Mouse (Mus musculus) megakaryocyte progenitor cell, adult 5-6 weeks (primary cell): Measurements from ENCODE around the gene Tmem235. TPM values are rescaled to one million over a fixed set of nuclear protein-coding genes. Genes with fewer than 3 reads are reported as not detected.

ENCODE experiments used
- ATAC-seq: replicated peaks from 2 replicates; pipeline ENCODE4 v1.8.0; 2016; ENCODE audit warnings: mild to moderate bottlenecking, moderate TSS enrichment, inconsistent platforms; ENCODE audit not compliant: poor library complexity
- total RNA-seq, 2 experiments: library from RNA; stranded (forward) in 1 of 2; stranded (reverse) in 1 of 2; fragments of 157-497, 149-512 nt in 1 of 2; fragments of 200-1000 nt in 1 of 2; gene quantifications; 2 replicates each; pipeline versions ENCODE4 v1.2.3 to v1.2.4; 2015 to 2017

Tmem235 gene
- total RNA-seq, 2 experiments from 2014 or later = not detected

DNA sequence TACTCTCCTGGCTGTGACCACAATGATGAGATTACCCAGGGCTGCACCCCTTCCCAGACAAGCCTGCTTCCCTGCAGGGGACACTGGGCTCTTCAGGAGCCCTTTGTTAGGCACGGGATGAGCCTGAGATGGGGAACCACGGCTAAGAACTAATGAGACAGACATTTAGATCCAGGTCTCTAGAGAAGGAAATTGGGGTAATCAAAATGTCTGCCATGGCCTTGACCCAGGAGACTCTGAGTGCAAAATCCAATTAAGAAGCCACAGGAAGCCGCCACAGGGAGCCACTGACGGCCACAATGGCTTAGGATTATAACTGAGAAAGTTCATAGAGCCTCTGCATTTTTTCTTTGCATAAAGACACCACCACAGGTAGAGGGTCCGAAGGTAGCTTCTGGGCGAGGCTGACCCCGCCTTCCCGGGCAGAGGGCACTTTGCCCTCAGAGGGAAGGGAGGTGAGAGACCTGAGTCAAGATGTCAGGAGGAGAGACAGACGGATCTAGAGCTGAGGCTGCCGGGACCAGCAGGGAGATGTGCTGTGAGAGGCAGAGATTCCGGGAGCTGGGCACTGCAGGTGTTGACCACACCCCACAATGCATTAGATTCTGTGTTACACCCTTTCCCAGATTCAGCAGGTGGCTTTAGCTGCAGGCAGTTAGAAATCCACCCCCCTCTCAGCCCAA is 2.8 kb downstream of the Tmem235 start:
- no peak for ATAC-seq

DNA sequence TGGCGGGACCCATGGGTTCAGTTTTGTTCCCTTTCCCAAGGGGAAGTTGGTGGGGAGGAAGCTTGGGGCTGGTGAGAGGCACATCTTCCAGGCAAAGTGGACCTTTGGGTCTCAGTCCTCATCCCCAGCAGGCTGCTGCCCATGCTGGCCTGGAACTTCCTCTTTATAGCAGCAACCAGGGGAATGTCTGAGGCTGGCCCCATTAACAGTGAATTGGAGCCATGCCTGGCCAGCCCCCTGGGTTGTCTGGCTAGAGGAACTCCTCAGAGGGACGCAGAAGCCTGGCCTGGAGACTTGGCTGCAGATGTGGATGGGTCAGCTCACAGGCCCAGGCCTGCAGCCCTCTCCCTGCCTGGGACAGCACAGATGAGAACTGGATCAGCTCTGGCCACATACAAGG is 4.3 kb downstream of the Tmem235 start:
- ATAC-seq = 0 out of 2 replicates have a peak, but pooled peaks have one; percentile 27

DNA sequence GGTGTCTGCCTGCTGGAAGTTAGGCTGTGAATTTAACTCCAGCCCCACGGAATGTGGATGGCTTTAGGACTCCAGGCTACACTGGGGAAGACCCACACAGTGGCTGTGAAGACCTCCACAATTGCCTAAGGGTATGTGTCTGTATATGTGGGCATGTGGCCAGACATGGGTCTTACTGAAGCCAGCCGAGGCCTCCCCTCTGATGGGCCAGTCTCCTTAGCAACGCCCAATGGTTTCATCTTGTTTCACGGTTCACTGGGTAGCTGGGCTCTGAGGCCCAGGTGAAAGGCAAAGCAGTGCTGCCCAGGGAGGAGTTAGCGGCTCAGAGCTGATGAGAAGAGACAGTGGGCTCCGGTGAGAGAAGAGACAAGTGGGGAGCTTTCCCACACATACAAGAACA is 5.4 kb downstream of the Tmem235 start:
- ATAC-seq = no peak

DNA sequence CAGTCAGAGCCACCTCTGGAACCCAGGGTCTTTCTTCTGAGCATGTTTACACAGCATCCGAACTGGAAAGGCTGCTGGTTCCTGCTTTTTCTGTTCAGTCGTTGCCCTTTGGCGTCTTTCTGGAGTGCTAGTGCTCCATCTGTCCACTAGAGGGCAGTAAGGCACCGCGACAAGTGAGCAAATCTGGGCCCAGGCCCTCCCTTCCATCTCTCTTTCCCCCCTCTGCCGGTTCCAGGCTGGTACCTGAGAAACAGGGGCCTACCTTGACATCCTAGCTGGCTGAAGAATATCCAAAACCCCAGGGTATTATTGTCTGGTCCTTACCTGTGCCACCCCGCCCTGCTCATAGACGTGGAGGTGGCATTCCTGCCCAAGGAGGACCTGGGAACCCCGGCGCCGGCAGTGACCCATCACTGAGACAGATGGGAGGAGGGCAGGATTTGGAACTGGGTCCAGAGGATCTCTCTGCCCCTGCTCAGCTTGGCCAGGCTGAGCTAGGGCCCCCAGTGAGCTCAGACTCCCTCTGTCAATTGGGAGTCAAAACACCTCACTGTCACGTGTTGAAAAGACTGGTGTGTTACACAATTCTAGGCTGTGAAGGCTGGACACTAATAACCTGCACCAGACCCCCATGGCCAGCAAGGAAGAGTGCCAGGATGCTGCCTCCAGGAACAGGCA is 10.3 kb downstream of the Tmem235 start:
- ATAC-seq = peak; percentile 82

DNA sequence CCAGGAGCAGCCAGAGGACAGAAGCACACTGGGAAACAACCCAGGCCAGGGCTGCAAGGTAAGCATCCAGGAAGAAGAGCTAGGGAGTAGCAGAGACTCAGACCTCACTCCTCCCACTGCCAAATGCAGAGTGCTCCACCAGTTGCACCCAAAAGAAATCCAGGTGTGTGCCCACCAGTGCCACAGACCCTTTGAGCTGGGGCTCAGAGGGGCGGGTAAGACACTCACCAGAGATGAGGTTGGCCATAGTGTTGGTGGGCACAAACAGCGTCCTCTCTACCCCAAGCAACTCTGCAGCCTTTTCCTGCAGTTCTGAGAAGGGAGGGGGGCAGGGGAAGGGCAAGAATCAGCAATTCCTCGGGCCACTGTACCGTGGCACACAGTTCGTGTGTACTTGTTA is 10.8 kb downstream of the Tmem235 start:
- ATAC-seq = no peak

DNA sequence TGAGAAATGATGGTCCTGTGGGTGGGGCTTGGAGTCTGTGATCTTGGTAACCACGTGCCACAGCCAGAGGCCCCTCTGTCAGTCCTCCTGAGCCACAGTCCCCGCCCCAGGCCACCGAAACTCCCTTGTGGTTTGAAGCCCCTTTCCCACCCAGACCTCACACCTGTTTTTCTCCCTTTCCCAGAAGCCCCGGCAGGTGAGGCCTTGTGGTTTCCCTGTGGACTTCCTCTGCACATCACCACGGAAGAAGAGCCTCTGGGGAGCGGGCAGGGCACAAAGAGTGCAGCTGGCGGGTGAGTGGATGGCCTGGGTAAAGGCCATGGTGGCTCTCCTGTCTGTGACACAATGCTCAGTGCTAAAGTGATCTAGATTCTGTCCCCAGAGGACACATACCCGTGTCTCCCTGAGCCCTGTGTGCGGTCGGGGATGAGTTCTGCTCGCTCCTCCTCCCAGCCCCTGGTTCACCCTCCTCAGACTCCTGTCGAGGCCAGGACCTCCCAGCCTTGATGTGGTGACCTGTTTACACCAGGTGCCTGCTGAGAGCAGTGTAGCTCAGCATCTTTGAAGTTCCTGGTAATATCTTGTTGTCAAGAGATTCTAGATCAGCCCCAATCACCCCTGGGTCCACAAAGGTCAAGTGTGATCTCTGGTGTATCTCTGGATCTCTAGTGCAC is 11.5 kb downstream of the Tmem235 start:
- ATAC-seq = no peak

DNA sequence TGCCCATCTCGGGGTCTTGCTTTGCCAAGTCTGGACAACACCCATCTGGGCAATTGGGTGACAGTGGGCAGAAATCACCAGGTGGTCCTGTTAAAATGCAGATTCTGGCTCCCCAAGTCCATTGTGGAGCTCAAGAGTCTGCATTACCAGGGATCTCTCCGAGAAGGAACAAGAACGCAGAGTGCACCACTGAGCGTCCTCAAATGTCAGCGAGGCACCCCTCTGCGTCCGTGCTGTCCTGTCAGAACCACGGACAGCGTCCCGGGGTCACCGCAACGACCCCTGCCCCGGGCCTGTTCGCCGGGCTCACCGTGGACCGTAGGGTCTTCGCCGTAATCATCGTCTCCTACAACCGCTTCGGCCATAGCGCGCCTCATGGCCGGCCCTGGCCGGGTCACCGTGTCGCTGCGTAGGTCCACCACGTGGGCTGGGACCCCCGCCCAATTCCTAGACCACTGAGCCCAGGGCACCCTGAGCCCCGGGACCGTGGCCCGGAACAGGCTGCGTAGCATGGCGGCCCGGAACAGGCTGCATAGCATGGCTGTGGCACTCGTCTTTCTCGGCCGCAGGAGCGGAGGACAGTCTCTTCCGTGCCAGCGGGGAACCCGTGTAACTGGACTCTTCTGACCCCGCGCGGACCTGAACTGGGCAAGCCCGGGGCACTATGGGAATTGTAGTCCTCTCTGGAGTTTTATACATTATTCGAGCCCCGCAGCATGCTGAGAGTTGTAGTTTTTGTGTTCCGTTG is 12.5 kb downstream of the Tmem235 start, which contains the start of gene Tha1:
Tha1 (minus strand) TSS at position 621 of the 748 bp plus-strand sequence.
- ATAC-seq = peak; percentile 30

DNA sequence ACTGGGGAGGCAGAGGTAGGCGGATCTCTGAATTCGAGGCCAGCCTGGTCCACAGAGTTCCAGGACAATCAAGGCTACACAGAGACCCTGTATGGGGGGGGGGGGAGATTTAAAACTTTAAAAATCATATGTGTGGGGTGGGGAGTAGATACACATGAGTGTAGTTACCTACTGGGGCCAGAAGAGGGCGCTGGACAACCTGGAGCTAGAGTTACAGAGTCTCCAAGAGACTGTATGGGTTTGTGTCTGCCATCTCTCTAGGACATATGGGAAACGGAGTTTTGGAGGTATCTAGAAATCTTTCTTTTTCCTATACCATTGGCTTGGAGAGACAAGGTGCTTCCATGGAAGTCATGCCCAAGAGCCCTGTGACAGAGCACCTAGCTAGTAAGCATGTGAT is 13.9 kb downstream of the Tmem235 start:
- no peak for ATAC-seq

DNA sequence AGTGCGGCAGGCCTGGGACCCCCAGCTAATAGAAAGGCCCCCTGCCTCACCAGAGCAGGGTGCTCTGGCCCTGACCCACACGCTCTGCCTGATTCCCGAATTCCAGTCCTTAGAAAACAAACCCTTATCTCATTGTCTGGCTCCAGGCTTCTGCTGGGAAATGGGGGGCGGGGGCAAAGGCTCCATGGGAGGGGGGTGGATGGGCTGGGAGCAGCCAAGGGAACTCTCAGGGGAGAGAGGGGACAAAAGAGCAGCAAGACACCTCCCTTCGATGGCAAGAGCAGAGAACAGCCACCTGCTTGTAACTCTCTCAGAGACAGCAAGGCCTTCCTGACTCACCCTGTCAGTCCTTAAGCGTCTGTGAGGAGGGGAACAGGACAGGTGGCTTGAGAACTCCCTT is 15.1 kb downstream of the Tmem235 start:
- no peak for ATAC-seq

DNA sequence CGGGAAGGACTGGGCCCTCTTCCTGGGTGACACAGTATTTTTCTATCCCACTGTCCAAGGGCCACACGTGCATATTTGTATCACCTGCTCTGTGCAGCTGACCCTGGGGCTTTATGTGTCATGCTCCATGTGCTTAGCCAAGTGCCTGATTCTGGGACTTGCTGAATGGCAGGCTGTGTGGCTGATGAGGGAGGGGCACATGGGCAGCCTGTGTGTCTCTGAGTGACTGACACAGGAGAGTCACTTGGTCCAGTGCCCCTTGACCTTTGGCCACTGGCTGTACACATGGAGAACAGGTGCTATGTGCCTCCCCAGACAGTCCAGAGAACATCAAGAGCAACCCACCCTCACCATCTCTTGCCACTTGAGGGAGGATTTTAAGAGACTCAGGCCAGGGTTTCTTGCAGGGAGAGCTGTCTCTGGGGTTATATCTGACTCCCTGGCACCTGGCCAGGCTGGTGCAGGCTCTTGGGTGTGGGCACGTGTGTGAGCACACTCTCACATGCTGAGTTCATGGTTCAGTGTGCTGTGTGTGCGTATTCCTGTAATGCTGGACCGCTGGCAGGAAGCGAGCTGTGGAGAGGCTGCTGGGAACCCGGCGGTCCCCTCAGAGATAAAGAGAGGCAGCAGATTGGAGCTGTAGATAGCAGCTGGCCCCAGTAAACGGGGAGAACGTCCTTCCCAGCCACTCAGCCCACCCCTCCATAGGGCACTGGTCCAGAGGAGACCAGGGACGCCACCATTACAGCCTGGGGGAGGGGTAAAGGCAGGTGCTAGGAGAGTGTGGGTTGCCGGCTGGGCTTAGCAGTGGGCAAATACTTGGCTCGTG is 17.6 kb downstream of the Tmem235 start:
- peak; percentile 66 for ATAC-seq

DNA sequence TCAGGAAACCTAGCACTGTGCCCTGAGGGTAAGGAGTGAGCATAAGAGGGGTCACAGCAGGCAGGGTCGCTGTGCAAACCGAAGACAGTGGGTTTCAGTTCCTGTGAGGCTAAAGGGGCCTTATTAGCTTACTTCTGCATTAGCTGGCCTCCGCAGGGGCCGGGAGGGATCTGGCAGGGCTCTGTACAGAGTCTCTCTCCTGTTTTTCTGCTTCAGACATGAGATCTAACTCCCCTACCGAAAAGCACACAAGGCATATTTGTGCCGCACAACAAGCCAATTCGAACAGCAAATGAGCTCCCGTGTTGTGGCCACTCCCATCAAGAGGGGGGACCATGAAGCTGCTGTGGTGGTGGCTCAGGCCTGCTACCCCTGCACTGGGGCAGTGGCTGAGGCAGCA is 18.3 kb downstream of the Tmem235 start:
- no peak; the same call in 1 of the 2 replicates for ATAC-seq

DNA sequence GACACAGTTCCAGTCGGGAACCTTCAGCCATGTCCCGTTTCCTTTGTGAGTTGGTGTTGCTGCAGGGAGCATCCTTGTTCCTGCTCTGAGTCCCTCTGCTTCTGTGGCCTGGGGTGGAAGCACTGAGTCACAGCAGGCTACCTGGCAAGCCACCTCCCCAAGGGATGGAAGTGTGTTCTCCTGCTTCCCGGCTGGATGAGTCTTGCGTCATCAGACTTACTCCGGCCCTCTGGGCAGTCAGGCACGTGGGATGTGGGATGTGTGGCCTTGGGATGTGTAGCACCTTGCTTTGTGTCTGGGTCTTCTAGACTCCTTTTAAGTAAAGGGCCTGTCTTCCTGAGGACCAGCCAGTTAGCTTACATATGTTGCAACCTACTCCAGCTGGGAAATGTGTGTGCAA is 19.1 kb downstream of the Tmem235 start:
- ATAC-seq = no peak

DNA sequence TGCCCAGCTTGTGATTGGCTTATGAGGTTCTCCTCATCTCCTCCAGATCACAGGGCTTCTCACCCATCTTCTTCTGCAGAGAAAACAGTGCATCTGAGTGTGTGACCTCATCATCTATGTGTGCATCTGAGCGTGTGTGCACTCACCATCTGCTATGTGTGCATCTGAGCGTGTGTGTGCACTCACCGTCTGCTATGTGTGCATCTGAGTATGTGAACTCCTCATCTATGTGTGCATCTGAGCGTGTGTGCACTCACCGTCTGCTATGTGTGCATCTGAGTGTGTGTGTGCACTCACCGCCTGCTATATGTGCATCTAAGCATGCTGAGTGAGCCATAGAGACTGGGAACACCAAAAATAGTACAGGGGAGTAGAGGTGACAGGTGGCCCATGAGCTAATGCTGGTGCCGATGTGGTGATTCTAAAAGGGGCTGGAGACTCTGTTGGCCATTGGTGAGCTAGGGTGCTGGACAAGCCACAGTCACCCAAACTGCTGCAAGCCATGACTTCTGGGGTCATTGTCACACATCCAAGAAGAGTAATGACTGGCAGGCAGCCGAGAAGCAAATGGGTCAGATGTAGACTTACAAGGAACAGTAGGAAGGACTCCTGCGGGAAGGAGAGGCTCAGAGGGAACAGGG is 19.9 kb downstream of the Tmem235 start:
- no peak for ATAC-seq

DNA sequence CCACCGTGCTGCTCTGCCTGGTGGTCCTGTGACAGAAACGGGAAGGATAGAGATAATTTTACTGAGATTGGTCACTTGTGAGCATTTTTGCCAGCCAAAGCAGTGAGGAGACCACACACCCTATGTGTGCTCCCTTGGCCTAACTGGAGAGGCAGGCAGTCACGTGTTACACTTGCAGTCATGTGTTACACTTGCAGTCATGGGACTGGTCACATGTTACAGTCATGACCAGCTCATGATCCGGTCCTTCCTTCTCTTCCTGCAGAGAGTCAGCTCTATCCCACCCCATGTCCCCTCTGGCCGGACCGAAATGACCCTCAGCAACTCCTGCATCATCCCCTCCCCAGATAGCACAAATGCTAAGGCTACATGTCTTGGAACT is 20.4 kb downstream of the Tmem235 start:
- no peak for ATAC-seq

DNA sequence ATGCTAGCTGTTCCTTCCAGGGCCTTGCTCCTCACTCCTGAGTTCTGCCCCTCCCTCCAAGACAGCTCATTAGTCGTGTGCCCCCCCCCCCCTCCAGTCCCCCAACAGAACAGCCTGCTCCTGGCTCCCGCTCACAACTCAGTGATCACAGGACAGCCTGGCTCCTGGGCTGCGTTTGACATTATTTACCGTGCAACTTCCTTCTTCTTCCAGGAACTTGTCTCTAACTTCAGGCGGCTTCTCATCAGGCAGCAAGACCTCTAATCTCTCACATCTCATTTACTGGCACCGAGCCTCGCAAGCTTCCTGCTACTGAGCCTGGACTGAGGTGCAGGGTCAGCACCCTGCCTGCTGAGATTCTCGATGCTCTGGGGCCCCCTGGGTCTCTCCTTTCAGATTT is 21.2 kb downstream of the Tmem235 start:
- peak; percentile 40 for ATAC-seq

DNA sequence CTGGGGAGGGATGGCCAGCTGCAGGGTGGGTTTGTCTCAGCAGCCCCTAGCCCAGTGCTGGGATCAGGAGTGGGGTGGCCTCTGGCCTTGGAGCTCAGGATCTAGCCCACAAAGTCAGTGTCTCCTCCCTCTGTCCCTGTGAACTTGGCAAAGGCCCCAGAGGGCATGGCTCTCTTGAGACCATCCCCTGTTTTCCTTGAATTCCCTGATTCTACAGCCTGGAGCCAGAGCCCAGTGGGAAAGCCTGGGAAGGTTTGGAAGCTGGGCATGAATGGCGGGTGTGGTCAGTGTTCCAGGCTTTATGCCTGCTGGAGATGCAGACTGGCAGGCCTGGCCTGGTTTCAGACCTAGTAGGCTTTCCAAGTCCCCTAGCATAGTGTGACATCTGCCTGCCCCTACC is 21.7 kb downstream of the Tmem235 start:
- ATAC-seq = no peak

DNA sequence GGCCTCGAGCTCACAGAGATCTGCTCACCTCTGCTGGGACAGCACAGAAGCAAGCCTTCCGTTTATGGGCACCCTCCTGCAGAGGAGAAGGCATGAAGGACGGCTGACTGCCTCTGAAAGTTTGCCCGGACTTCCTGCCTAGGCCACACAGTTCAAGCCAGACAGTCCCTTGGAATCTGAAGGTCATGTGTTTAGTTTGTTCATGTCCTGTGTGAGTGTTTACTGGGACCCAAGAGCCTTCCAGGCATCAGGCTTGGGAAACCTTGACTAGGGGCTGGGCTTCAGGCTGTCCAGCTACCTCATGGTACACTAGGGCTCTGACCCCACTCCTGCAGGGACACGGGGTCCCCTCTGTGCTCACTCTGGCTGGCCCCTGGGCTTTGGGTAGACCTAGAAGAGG is 25.4 kb downstream of the Tmem235 start:
- no peak for ATAC-seq

DNA sequence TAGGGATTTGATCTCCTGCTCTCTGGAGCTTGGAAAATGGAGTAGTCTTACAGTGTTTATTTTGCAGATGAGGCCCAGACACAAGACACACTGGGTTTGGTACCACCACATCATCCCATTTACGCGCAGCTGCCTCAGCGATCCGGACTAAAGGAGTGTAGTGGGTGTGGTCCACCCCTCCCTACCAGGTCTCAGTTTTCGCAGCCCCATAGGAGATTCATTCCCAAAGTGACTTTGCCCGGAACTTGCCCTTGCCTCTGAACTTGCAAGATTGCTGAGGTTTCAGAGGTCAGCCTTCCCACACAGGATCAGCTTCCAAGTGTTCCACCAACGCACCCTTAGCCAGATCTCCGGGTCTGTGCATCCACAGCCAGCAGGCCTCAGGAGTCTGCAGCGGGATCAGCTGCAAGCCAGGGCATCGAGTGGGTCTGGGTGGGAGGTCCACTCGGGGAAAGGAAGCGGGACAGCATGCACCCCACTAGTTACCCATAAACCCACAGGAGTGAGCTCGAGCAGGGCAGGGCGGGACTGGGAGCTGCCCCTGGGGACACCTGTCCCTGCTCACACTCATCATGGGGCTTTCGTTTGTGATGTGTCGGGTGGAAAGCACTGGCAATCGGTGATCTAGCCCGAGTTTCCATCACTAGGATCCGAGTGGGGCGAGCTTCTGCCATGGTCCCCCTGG is 27.8 kb downstream of the Tmem235 start:
- ATAC-seq = no peak
